ENCODE assay signal across 24 mouse cellular contexts in the genomic region with DNA sequence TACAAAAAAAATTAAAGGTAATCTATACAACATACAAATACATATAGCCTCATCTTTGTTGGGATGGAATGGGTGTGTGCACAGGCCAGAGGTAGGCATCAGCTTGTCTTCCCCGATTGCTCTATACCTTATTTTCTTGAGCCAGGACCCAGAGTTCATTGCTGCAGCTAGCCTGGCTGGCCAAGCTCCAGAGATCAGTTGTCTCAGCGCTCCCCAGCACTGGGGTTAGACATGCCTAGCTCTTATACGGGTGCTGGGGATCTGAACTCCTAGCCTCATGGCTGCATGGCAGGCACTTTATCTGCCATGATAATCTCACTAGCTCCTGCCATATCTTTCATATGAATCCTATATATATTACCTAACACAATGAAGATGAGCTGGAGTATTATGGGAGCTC. TPM values are rescaled to one million over a fixed set of nuclear protein-coding genes. Genes with fewer than 3 reads are reported as not detected.
DNase-seq lines count a peak whose midpoint lies in the region; ATAC-seq lines count a peak whose summit lies in the region.
"Had no signal": no experiment of that assay in that cellular context is flagged by ENCODE, and none has a peak within 500 bp of the region (broad histone marks: within the 10 kb centered on the region; RNA-seq: fewer than 3 reads in every experiment).

No protein-coding gene starts in this region.

- no peak for DNase-seq in liver, embryonic 11.5 days (ENCODE audit: low spot score)
- DNase-seq in liver (no peak), MN1 (ENCODE audit: low spot score) (no peak)
- no peak for DNase-seq in cerebellum, postnatal 10 days
- no peak for DNase-seq in adrenal gland, adult 18-20 months (ENCODE audit: low spot score in 2 of 2)
- DNase-seq: adrenal gland, adult 8-10 months; adrenal gland, postnatal 25 days; cerebellum, adult 11-12 months; cerebellum, adult 8-10 months; cerebellum, postnatal 14 days; gastrocnemius, postnatal 10 days; heart, adult 18-20 months; heart, postnatal 10 days; heart, postnatal 4 days had no signal

- H3K9me3 ChIP-seq in liver, embryonic 11.5 days (ENCODE audit: control insufficient read depth, low read length) = no peaks in the 10 kb centered on the region
- H3K9me3 ChIP-seq in liver, embryonic 12.5 days (replicated peaks) = no peaks in the 10 kb centered on the region
- no peaks in the 10 kb centered on the region for H3K9me3 ChIP-seq in liver, embryonic 15.5 days (replicated peaks)
- H3K9me3 ChIP-seq: heart, embryonic 12.5 days; heart, embryonic 15.5 days had no signal

- peaks cover 39% of the 10 kb centered on the region for H3K4me1 ChIP-seq in liver, embryonic 11.5 days (replicated peaks; ENCODE audit: control insufficient read depth, insufficient read depth, low read length)
- H3K4me1 ChIP-seq in liver, embryonic 12.5 days = peaks cover 89% of the 10 kb centered on the region
- H3K4me1 ChIP-seq in liver, embryonic 15.5 days (replicated peaks) = peaks cover 74% of the 10 kb centered on the region

- H3K4me3 ChIP-seq in liver, embryonic 11.5 days (ENCODE audit: low read depth, low read length) = no peak overlapping the region
- no peak overlapping the region for H3K4me3 ChIP-seq in liver, embryonic 12.5 days
- H3K4me3 ChIP-seq in liver, embryonic 15.5 days (replicated peaks) = no peak overlapping the region
- H3K4me3 ChIP-seq: heart, embryonic 12.5 days; heart, embryonic 15.5 days had no signal

- H3K27ac ChIP-seq in liver, embryonic 11.5 days (ENCODE audit: low read depth, low read length) = peak overlapping the region; percentile 8
- peak overlapping the region; percentile 89 for H3K27ac ChIP-seq in liver, embryonic 12.5 days
- H3K27ac ChIP-seq in liver, embryonic 15.5 days (replicated peaks) = peak overlapping the region; percentile 88
- H3K27ac ChIP-seq: heart, embryonic 15.5 days; hindbrain, embryonic 14.5 days; hindbrain, postnatal 0 days had no signal

- H3K4me2 ChIP-seq in liver, embryonic 11.5 days = peak overlapping the region; percentile 48
- peak overlapping the region; percentile 42 for H3K4me2 ChIP-seq in liver, embryonic 12.5 days
- H3K4me2 ChIP-seq in liver, embryonic 15.5 days = peak overlapping the region; percentile 40
- H3K4me2 ChIP-seq: heart, embryonic 12.5 days; heart, embryonic 15.5 days; hindbrain, embryonic 14.5 days had no signal

- no peaks in the 10 kb centered on the region for H3K27me3 ChIP-seq in liver, embryonic 11.5 days (replicated peaks; ENCODE audit: control insufficient read depth, insufficient read depth, low read length)
- H3K27me3 ChIP-seq in liver, embryonic 12.5 days (replicated peaks) = no peaks in the 10 kb centered on the region
- no peaks in the 10 kb centered on the region for H3K27me3 ChIP-seq in liver, embryonic 15.5 days
- H3K27me3 ChIP-seq: heart, embryonic 12.5 days; heart, embryonic 15.5 days had no signal

- H3K9ac ChIP-seq in liver, embryonic 11.5 days (ENCODE audit: low read depth, low read length) = no peak overlapping the region
- peak overlapping the region; percentile 40; the same call in 1 of the 2 replicates for H3K9ac ChIP-seq in liver, embryonic 12.5 days
- H3K9ac ChIP-seq in liver, embryonic 15.5 days = peak overlapping the region; percentile 21; the same call in 1 of the 2 replicates
- H3K9ac ChIP-seq: heart, embryonic 12.5 days; heart, embryonic 15.5 days; hindbrain, embryonic 14.5 days had no signal

- WGBS in liver, embryonic 11.5 days = 68% methylated on average over 3 of the region's 3 CpGs
- 52% methylated on average over 3 of the region's 3 CpGs for WGBS in liver, embryonic 12.5 days (ENCODE audit: insufficient replicate concordance)
- 47% methylated on average over 3 of the region's 3 CpGs for whole genome bisulfite sequencing in liver, embryonic 15.5 days (ENCODE audit: insufficient replicate concordance)

- ATAC-seq in liver, embryonic 11.5 days (replicated peaks; ENCODE audit: low FRiP score) = no peak
- ATAC-seq in liver, embryonic 12.5 days = no peak
- no peak for ATAC-seq in liver, embryonic 15.5 days (ENCODE audit: insufficient read depth)
- peak; percentile 50 for ATAC-seq in megakaryocyte progenitor cell, adult 5-6 weeks (replicated peaks; ENCODE audit: poor library complexity)
- ATAC-seq: CD4-positive, CD25-positive, alpha-beta regulatory T cell, adult 4 months; forebrain, embryonic 14.5 days; hindbrain, postnatal 0 days; inflammation-experienced regulatory T-cells, adult 6 months had no signal

- H3K36me3 ChIP-seq in liver, embryonic 11.5 days (ENCODE audit: control insufficient read depth, insufficient read depth, low read length) = no peaks in the 10 kb centered on the region; the same call in 1 of the 2 replicates
- H3K36me3 ChIP-seq in liver, embryonic 12.5 days = peaks cover 20% of the 10 kb centered on the region
- peaks cover 13% of the 10 kb centered on the region for H3K36me3 ChIP-seq in liver, embryonic 15.5 days (replicated peaks)

RNA-seq across cellular contexts. Expression of a gene that starts 15.5 kb away (rescaled TPM):
- polyA plus RNA-seq in liver, embryonic 11.5 days (2014; fragmentation: Nextera tagmentation; extraction: Ambion mirVana) = 112 and 130 TPM in 2 replicates
- polyA plus RNA-seq in liver, embryonic 12.5 days (2016; fragmentation: Nextera tagmentation; extraction: Ambion mirVana) = 102 and 110 TPM in 2 replicates
- 80.8 and 81.0 TPM in 2 replicates for polyA plus RNA-seq in liver, embryonic 15.5 days (2015; fragmentation: Nextera tagmentation; extraction: Ambion mirVana)
- total RNA-seq in megakaryocyte progenitor cell, adult 5-6 weeks (2015) = 135 and 167 TPM in 2 replicates
- total RNA-seq in megakaryocyte progenitor cell, adult 5-6 weeks (2017) = 94.0 and 120 TPM in 2 replicates
- total RNA-seq in adrenal gland, adult 18-20 months (2021) = 100 to 1,000 TPM; 106 to 139 TPM

RNA-seq across cellular contexts. Expression of a gene that starts 15.6 kb away (rescaled TPM):
- 39.6 and 40.5 TPM in 2 replicates for polyA plus RNA-seq in liver, embryonic 11.5 days (2014; fragmentation: Nextera tagmentation; extraction: Ambion mirVana)
- polyA plus RNA-seq in liver, embryonic 12.5 days (2016; fragmentation: Nextera tagmentation; extraction: Ambion mirVana) = 26.1 and 26.8 TPM in 2 replicates
- 14.3 and 15.0 TPM in 2 replicates for polyA plus RNA-seq in liver, embryonic 15.5 days (2015; fragmentation: Nextera tagmentation; extraction: Ambion mirVana)
- 22.5 and 23.3 TPM in 2 replicates for total RNA-seq in megakaryocyte progenitor cell, adult 5-6 weeks (2015)
- 26.1 and 27.1 TPM in 2 replicates for total RNA-seq in megakaryocyte progenitor cell, adult 5-6 weeks (2017)
- total RNA-seq in adrenal gland, adult 18-20 months (2021) = 10 to 100 TPM; 12.4 to 12.7 TPM

Comparison
In these comparisons a context has a peak if more than half of its experiments do, and no peak if none do; other contexts are left out.
1. H3K27ac ChIP-seq: peak in every context shown above with its lines; median percentile 89 in liver, embryonic 12.5 days; 88 in liver, embryonic 15.5 days; 8 in liver, embryonic 11.5 days.